Mouse (Mus musculus): Measurements from ENCODE around the gene 1810062G17Rik.

1810062G17Rik gene

DNA sequence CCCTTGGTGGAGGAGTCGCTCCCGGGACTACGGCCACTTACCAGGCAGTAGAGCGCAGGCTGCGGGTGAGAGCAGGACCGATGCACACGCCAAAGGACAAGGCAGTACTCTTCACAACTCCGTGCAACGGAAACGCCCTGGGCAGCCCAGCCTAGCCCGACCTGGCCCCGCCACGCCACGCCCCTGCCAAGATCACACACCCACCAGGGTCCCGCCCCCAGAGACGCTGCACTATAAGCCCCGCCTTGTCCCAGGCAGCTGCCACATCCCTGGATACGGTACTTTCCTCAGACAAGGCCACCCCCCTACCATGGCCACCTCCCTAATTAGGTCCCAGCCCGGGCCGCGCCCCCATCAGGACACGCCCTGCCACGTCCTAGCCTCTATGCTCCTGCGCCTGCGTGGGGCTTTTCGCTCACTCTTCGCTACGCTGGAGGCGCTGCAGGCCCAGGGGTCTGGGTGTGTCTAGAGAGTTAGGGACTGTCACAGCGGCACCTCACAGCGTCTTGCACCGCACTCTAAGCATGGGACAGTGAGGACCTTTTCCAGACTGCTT is at the start of gene 1810062G17Rik, which contains the start of gene Anxa5:
Gene 1810062G17Rik, plus strand, starts transcription at position 406 of the 556 bp plus-strand sequence.
Gene Anxa5, minus strand, starts transcription at position 363 of the 556 bp plus-strand sequence.
- peak; percentile 98 for DNase-seq (ENCODE audit: low spot score)

DNA sequence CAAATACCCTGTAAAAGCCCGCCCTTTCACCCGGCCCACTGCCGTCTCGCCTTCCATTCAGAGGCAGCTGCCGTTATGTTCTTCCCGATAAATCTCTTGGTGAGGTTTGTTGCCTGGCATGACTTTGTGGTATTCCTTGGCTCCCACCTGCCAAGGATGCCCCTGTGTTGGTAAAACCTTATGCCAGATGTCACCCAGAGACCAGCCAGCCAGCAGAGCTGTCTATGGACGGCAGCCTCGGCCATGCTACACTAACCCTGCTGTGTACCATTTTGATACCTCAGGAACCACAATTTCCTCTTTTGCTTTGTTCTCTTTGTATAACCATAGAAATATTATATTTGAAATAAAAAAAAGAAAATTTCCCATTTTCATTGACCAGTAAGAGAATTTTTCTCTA is 48.4 kb upstream of the 1810062G17Rik start:
- no peak for DNase-seq (ENCODE audit: low spot score)

DNA sequence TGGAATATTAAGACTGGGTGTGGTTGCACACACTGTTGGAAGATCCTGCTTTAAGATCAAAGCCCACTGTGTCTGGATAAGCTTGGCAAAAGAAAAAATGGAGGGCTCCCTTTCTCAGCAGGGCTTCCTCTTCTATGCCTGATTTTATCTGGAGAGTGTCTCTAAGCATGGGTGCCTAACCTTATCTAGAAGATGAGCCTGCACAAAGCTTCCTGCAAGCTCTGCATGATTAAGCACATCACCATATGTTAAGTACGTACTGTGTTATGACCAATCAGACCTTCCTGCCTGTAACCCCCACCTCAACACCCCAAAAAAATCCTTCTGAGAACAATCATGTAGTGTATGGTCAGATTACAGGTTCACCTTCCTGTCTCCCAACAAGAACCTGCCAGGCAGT is 45.4 kb upstream of the 1810062G17Rik start:
- DNase-seq (ENCODE audit: low spot score) = no peak

DNA sequence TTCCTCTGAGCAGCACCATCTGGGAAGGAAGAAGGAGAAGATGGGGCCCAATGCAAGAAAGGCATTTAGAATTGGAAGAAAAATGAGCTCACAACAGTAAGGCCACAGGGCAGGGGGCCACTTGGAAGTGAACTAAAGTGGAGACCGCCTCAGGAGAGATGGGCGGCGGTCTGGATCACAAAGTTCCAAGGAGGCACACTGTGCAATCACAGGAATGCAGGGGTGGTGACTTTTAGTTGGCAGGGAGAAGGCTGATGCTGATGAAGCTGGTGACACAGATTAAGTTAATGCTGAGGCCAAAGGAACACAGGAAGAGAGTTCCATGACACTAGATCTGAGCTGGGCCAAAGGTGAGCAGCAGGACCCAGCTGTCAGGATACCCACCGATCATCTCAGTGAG is 35.5 kb upstream of the 1810062G17Rik start:
- DNase-seq (ENCODE audit: low spot score) = no peak

DNA sequence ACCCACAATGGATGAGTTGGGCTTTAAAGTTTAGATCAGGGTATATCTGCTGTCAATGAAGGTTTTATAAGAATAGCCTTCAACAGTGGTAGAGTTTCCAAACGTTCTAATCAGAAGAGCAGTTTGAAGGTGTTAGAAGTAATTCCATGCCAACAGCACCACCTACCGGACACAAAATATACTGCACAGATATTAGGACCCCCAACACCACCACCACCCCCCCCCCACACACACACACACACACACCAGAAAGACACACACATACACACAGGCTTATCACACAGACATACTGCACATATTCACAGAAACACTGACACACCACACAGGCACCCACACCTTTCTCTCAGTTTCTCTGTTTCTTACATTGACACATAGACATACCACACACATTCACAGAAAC is 33.3 kb upstream of the 1810062G17Rik start:
- peak; percentile 61 for DNase-seq (ENCODE audit: low spot score)

DNA sequence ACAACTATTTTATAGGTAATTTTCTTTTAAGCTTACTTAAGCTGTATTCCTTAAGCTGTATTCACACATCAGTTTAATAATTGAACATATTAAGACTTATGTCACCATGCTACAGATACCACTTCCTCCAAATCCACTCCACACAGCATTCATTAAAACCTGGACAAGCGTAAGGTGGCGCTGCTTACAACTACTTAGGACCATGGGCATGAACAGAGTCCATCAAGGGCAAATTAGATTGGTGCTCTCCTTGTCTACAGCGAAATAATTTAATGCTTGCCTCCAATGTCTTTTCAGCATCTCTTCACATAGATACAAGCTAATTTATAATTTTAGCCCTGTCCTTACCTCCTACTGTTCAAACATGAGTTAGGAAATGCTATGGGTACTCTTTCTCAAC is 29.7 kb upstream of the 1810062G17Rik start:
- no peak for DNase-seq (ENCODE audit: low spot score)

DNA sequence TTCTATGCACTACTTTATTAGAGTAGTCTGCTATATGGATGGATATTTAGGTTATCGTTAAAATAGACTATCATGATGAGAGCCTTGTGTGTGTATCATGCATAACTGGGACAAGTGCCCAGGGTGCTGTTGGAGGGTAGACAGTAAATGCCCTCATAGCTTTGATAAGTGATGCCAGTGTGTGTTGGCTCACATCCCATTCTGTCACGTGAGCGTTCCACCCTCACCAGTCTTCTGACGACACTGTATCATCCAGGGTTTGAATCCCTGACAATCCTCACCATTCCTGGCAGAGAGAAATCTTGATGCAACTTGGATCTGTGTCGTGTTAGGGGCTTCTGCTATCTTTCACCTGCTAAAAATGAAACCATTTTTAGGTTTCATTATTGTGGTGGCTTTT is 29.2 kb upstream of the 1810062G17Rik start:
- no peak for DNase-seq (ENCODE audit: low spot score)

DNA sequence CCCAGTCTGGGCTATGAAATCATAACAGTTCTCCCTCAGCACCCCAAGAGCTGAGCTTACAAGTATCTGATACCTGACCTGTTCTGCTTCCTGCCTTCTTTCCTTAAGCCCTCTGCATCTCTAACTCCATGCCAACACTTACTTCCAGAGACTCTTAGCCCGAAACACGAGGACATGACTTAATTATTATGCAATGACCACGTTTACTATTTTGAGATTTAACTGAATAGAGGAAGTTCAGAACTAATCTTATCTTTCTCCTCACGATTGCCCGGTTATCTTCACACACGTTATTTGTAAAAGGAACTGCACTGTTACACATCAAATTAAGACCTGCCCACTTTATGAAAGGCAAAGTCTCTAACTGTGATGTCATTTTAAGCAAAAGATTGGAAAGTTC is 28.8 kb upstream of the 1810062G17Rik start:
- DNase-seq (ENCODE audit: low spot score) = no peak

DNA sequence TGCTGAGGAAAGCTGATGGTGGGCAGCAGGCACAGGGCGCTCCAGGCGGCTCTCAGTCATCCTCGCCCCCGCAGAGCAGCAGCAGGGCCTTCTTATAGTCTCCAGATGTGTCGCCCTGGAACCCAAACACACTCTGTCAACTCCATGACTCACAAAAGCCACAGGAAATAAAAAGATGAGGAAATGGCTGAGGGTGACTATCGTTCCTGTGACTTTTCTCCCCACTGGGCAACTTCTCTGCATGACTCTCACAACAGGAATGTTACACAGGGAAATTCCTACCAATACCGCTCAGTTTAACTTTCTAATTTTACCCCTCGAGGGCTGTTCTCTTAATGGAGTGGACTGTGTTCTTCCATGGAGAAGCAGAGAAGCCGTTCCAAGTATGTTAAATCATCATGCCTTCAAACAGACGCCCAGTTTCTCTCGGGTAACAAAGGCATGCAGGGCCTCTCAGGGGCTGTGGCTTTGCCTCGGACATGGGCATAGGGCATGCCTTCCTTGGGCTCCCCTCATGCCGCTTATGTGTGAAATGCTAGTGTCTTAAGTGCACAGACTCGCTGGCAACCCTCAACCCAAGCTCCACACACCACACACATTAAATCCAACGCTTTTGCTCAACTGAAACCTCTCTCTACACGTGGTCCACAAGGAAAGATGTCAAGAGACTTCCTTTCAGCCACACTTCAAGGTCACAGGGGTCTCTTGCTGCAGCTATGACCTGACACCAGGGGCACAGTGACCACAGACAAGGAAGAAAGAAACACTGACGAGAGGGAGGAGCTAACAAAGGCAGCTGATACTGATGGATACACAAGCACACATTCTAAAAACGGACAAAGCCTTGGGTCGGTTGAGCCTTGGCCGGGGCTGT is 26.2 kb upstream of the 1810062G17Rik start:
- no peak for DNase-seq (ENCODE audit: low spot score)

DNA sequence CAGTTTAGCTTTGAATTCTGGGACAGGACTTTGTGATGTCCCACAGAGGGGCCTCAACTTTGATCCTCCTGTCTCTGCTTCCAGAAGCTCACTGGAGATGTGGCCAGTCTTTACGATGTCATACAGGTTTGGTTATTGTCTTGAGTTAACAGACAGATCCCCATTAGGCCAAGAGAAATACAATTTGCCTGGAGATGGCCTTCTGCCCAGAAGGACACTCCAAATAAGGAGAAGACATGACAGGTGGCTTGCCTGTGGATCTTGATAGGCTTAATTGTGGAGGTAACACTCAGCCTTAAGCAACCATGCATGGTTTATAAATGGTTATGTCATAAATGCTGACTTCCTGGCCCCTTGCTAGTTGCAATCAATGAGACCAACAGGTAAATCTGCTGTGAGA is 23.2 kb upstream of the 1810062G17Rik start:
- no peak for DNase-seq (ENCODE audit: low spot score)

DNA sequence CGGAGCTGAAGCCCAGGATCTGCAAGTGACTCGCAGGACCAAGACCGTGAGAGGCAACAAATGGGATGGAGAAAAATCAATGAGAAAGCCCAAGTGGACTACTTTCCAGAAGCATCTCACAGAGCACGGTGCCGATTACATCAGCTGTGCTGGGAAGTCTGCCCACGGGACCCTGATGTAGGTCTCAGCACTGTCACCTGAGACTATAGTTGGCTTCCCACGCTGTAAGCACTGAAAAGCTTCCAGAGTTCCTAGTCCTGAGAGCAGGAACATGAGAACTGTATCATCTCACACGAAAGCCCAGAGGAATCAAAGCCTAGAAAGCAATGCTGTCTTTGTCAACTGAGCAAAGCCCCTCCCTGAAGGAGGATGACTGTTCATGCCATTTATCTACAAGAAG is 20.6 kb upstream of the 1810062G17Rik start:
- no peak for DNase-seq (ENCODE audit: low spot score)

DNA sequence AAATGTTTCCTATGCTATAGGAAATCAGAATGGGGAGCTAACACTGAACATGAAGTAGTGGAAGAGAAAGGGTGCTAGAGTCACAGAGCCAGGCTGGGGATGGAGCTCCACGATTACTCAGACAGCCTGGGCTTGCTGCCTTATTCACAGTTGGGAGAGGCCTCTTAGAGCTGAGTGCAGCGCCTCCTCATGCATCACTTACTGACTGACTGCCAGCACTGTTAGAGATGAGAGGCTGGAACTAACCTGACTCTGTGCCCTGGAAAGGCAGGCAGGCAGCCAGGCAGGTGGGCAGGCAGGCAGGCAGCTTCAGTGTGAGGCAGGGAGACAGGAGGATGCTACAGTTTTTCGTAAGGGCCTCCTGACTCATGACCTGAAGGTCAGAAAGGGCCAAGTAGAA is 20.2 kb upstream of the 1810062G17Rik start:
- DNase-seq (ENCODE audit: low spot score) = no peak

DNA sequence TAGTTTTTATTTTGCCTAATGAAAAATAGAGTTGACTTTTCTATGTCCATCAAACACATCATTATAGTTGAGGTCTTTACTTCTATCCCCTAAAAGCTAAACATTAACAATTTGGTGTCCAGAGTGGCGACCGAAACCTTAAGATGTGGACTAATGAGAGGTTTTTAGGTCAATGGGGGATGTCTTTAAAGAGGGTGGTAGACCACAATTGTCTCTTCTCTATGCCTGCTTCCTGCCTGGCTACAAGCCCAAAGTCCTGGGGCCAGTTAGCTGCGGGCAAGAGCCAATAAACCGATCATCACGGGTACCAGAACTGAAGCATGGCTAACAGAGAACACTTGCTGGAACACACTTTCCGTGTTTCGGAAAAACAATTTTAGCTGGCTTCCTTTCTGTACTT is 15.0 kb upstream of the 1810062G17Rik start:
- no peak for DNase-seq (ENCODE audit: low spot score)

DNA sequence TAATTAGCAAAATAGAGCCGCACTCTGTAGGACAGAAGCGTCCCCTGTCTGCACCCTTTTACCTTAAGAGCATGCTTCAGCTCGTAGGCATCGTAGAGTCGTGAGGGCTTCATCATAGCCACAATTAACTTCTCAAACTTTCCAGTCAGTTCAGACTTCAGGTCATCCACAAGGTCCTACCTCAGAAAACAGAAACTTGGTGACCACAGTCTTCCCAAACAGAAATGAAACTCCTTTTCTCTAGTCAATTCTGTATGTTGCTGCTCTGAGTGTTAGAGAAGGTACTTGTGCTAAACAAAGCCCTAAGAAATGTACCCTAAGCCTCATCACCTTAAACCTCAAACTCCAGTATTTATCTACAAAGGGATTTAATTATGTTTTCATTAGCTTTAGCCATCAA is 13.9 kb upstream of the 1810062G17Rik start:
- DNase-seq (ENCODE audit: low spot score) = no peak

DNA sequence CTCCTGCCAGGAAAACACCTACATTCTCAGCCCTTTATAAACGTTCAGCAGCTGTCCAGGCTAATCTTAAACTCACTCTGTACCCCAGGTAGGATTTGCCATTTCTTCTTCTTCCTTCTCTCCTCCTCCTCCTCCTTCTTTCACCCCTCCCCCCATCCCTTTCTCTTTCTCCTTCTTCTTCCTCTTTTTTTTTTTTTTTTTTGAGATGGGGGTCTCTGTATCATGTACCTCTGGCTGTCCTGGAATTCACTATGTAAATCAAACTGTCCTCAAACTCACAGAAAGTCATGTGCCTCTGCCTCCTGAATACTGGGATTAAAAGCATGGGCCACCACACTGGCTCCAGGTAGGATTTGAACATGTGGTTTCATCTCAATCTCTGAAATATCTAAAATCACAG is 13.4 kb upstream of the 1810062G17Rik start:
- no peak for DNase-seq (ENCODE audit: low spot score)

DNA sequence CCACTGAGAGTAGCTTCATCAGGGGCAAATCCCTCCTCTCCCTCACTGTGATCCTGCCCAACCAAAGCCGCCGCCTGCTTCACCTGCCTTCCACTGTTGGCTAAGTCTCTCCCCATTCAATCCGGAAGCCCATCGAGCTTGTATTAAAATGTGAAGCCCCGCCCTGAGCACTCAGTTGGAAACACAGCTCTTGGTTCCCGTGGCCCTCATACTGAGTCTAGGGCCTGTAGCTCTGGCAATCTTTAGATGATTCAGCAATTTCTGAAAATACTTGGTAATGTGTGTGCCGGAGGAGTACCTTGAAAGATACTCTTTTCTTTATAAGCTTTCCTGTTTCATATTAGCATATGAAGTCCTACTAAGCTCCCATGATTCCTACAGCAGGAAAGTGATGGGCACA is 10.2 kb upstream of the 1810062G17Rik start:
- DNase-seq (ENCODE audit: low spot score) = no peak

DNA sequence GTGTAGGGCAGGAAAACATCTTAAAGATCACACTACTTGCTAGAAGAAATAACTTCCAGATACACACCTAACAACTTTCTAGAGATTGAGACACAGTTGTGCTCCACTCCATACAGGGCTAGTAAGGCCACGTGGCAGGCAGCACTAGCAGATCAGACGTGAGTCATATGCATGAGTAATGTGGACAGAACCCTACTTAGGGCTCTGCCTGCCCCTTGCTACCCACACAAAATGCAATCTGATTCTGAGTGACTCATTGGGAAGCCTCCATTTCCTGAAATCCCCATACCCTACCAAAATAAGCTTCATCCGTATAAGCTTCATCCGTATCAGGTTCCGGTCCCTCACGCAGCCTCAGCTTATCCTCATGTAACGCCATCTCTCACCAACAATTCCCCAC is 8.1 kb upstream of the 1810062G17Rik start:
- DNase-seq (ENCODE audit: low spot score) = no peak

DNA sequence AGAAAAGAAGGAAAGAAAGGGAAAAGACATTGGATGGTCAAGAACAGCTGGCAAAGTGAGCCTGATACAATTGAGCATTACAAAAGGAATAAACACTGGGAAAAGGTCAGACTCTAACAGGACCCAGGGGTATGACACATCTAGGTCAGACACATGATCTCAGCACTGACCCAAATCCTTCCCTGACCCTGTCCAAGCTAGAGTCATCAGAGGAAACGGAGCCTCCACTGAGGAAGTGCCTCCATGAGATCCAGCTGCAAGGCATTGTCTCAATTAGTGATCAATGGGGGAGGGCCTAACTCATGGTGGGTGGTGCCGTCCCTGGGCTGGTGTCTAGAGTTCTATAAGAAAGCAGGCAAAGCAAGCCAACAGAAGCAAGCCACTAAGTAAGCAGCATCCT is 6.9 kb upstream of the 1810062G17Rik start:
- DNase-seq (ENCODE audit: low spot score) = no peak

DNA sequence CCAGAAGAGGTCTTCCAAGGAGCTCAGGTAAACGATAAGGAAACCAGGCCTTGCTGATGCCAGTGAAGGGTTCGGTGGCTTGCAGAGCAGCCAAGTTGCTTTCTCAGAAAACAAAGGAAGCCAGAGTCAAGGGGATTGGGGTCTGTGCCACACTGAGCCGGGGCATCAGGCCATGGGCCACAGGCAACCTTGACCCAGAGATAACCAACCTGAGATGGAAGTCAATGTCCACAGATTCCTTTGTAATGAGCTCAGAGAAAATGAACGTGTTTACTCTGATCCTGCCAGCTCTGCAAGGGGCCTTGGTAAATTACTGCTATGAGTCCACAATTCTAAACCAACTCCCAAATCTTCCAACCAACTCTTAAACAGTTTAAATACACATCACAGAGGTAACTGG is 3.9 kb upstream of the 1810062G17Rik start:
- DNase-seq (ENCODE audit: low spot score) = no peak

DNA sequence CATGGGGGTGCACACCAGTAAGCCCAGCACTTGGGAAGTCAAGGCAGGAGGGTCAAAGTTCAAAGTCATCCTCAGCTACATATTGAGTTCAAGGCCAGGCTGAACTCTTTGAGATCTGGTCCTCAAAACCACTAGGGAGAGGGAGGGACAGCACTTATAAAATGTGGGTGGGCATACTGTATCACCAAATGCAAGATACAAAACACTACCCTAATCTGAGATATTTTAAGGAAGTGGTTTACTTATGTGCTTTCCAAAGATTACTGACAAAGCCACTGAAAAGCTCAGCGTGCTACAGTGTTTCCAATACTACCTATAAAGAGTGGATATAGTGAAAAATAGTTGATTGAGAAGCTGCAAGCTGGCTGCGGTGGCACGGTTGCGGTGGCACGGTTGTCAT is 2.5 kb upstream of the 1810062G17Rik start:
- DNase-seq (ENCODE audit: low spot score) = no peak

DNA sequence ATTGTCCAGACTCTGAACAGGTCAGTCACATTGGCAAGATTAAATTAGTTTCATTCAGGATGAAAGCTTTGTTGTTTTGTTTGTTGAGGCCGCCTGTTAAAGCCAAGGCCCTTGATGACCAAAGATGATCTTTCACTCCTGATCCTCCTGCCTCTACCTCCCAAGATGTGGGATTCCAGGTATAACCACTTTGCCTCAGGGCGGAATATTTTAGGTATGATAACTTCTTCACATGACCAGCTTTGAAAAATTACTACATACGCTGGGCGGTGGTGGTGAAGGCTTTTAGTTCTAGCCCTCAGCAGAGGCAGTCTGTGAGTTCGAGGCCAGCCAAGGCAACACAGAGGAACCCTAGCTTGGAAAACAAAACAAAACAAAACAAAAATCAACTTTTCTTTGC is 1.3 kb upstream of the 1810062G17Rik start:
- DNase-seq (ENCODE audit: low spot score) = no peak

DNA sequence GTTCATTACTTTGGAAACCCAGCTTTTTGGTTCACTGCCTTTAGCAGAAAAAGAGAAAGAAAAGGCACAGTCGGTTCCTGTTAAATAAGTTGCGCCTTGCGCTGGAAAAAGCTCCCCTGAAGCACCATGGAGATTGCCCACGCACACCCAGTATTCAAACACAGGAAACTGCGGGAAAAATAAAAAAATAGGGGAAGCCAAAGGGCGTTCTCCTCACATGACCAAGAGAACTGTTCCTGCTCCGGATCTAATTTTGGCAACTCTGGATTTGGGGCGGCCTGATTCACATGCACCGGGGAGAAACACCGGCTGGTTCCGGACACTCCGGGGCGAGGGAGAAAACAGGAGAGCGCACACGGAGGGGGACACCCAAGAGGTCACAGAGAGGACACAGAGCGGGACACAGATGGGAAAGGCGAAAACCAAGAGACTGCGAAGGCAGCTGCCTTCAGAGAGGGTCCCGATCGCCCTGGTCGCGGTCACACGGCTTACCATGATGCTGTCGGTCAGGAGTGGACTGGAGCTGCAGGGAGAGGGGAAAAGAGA is 726 bp upstream of the 1810062G17Rik start:
- no peak for DNase-seq (ENCODE audit: low spot score)
